Mouse (Mus musculus): ENCODE results near the gene Hoxd3.

- TF ChIP-seq CTCF (IDR thresholded peaks at IDR 0.05; ENCODE audit: extremely low read depth, insufficient read length, insufficient replicate concordance, low read depth, low read length) (no peak), POLR2A (IDR thresholded peaks at IDR 0.05; ENCODE audit: low read depth, low read length) (no peak)
Measured at GRCm38 (mm10) chr2:74761941-74762340, 50.2 kb downstream of the Hoxd3 start.

All from small intestine, adult 2 months (tissue).